Mouse (Mus musculus) midbrain, embryonic 16.5 days (tissue): Measurements from ENCODE around the gene Atf6. TPM values are rescaled to one million over a fixed set of nuclear protein-coding genes. Genes with fewer than 3 reads are reported as not detected.

Experiments used
- ATAC-seq: fragments of 200-750 bp; cut with Nextera tagmentation; 2 replicates; pipeline ENCODE4 v1.8.0; 2017; ENCODE audit warnings: moderate TSS enrichment
- H3K27ac ChIP-seq: fragments of 300-500 bp; sonication (generic); 2 replicates; pipeline ENCODE4 v1.5.1; 2014; ENCODE audit warnings: mild to moderate bottlenecking, low read length, mixed read lengths
- H3K27me3 ChIP-seq: fragments of 300-500 bp; sonication (generic); 2 replicates; pipeline ENCODE4 v1.6.1; 2014; ENCODE audit warnings: low read depth, low read length, mixed read lengths; ENCODE audit not compliant: control insufficient read depth, insufficient read depth
- H3K36me3 ChIP-seq: fragments of 300-500 bp; sonication (generic); 2 replicates; pipeline ENCODE4 v1.6.1; 2014; ENCODE audit warnings: mild to moderate bottlenecking, low read length, moderate library complexity, mixed read lengths; ENCODE audit not compliant: control insufficient read depth, insufficient read depth
- H3K4me1 ChIP-seq: fragments of 300-500 bp; sonication (generic); 2 replicates; pipeline ENCODE4 v1.6.1; 2014; ENCODE audit warnings: mild to moderate bottlenecking, low read length, mixed read lengths; ENCODE audit not compliant: control insufficient read depth, insufficient read depth
- H3K4me2 ChIP-seq: fragments of 300-500 bp; sonication (generic); 2 replicates; pipeline ENCODE4 v1.6.1; 2014; ENCODE audit warnings: mild to moderate bottlenecking, low read length, mixed read lengths
- H3K4me3 ChIP-seq: fragments of 300-500 bp; sonication (generic); 2 replicates; pipeline ENCODE4 v1.5.1; 2014; ENCODE audit warnings: low read depth, mild to moderate bottlenecking, low read length, moderate library complexity, mixed read lengths
- H3K9ac ChIP-seq: fragments of 300-500 bp; sonication (generic); 2 replicates; pipeline ENCODE4 v1.6.1; 2014; ENCODE audit warnings: low read depth, low read length, mixed read lengths
- H3K9me3 ChIP-seq: fragments of 300-500 bp; sonication (generic); replicated peaks from 2 replicates; pipeline ENCODE4 v1.6.1; 2014; ENCODE audit warnings: mild to moderate bottlenecking, low read length, mixed read lengths; ENCODE audit not compliant: control insufficient read depth, poor library complexity, severe bottlenecking
- WGBS: fragments of 180-500 bp; shearing (Covaris S2); extraction: QIAGEN DNeasy Blood & Tissue Kit; methylation state at CpG from one replicate; pipeline ENCODE4 v1.1.7; 2014; 5-methylcytosine and 5-hydroxymethylcytosine counted together
- polyA plus RNA-seq: library from polyadenylated mRNA; unstranded; fragments of >200 nt; fragmentation: Nextera tagmentation; extraction: Ambion mirVana; gene quantifications from 2 replicates; pipeline ENCODE4 v1.2.1, GENCODE M21; 2015

The Atf6 gene
- polyA plus RNA-seq, 1 experiment from 2014 or later = 8.1 TPM

DNA sequence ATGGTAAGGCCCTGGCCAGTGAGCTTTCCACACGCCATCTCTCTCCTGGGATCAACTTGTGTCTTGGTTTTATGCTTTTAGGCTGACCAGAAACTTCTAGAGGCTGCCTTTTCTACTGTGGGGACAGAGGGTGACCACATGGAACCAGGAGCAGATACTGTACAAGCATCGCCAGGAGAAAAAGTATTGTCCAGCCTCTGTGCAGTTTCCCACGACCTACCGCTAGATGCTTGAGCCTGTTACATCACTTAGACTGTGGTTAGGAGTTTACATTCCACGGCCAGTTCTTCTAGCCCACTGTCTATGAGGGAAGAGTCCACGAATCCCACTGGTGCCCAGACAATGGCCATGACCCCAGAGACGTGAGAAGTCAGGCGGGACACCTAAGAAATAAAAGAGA, 166.0 kb downstream of the Atf6 start:
- Histone ChIP-seq H3K4me1 (no peaks in the 10 kb centered on the region), H3K4me2 (no peak overlapping the region), H3K9me3 (no peaks in the 10 kb centered on the region), H3K36me3 (no peaks in the 10 kb centered on the region), H3K27me3 (no peaks in the 10 kb centered on the region), H3K27ac (no peak overlapping the region), H3K4me3 (no peak overlapping the region), H3K9ac (no peak overlapping the region)
- 84% methylated on average over 8 of the region's 8 CpGs for WGBS
- ATAC-seq = no peak

DNA sequence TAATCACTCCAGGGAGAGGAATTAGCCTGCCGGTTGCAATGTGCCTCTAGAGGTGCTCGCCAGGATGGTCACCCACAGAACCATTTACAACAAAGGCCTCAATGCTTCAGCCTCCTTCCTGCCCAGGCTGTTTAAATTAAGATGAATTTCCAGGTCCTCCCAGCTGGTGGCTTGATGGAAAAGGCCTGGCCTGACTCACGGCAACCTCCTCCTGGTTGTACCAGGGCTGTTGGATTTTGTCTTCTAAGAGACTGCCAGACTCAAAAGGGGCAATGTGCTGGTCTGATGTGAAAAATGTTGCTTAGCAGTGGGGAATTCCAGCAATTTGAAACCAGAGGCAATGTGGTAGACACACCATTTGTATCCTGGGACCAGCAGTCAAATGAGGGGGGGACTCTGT, 166.4 kb downstream of the Atf6 start:
- no peaks in the 10 kb centered on the region for H3K36me3 ChIP-seq
- ATAC-seq = no peak
- H3K27ac ChIP-seq = no peak overlapping the region
- no peaks in the 10 kb centered on the region for H3K27me3 ChIP-seq
- H3K9ac ChIP-seq = no peak overlapping the region
- WGBS = 71% methylated on average over 3 of the region's 3 CpGs
- no peak overlapping the region for H3K4me3 ChIP-seq
- no peaks in the 10 kb centered on the region for H3K9me3 ChIP-seq
- H3K4me1 ChIP-seq = no peaks in the 10 kb centered on the region
- no peak overlapping the region for H3K4me2 ChIP-seq

DNA sequence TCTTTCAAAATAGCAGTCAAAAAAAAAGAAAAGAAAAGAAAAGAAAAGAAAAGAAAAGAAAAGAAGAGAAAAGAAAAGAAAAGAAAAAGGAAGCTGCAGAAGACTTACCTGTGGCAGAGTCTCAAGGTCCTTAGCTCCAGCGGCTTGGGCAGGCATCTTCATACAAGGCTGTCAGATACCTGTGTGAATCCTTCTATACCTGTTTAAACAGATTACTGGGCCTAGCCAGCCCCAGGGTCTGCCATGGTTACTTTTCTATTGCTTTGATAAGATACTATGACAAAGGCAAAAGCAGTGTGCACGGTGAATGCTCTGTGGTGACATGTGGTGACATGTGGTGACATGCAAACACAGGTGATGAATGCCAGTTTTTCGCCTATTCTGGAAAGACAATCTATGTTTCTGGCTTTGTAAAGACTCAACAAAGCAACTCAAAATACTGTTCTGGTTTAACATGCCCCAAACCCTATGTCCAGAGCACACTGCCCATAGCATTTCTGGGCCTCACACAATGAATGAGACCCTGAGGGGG, 167.0 kb downstream of the Atf6 start:
- Histone ChIP-seq H3K27ac (no peak overlapping the region), H3K9me3 (no peaks in the 10 kb centered on the region), H3K27me3 (no peaks in the 10 kb centered on the region), H3K4me3 (no peak overlapping the region), H3K36me3 (no peaks in the 10 kb centered on the region), H3K4me2 (no peak overlapping the region), H3K4me1 (no peaks in the 10 kb centered on the region), H3K9ac (no peak overlapping the region)
- WGBS = 81% methylated on average over 3 of the region's 3 CpGs
- no peak for ATAC-seq

DNA sequence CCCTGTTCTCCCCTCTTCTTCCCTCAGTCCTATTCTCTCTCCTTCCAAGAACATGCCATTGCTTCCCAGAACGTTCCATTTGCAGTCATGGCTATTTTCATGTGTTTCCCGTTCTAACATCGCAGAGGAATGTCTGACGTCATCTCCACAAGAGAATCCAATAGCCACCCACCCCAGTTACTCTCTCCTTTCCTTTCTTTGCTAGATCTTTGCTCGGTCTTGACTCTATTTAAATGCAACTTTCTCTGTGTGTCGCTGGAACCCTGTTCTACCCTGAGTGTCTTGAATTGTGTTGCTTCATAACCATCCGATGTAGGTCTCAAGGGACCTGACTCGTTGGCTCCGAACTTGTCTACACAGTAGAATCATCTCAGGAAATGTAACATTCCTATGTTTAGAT, 168.0 kb downstream of the Atf6 start:
- H3K27me3 ChIP-seq = no peaks in the 10 kb centered on the region
- H3K4me2 ChIP-seq = no peak overlapping the region
- no peaks in the 10 kb centered on the region for H3K36me3 ChIP-seq
- WGBS = 88% methylated on average over 9 of the region's 9 CpGs
- no peaks in the 10 kb centered on the region for H3K4me1 ChIP-seq
- H3K9me3 ChIP-seq = no peaks in the 10 kb centered on the region
- ATAC-seq = no peak
- H3K27ac ChIP-seq = no peak overlapping the region
- no peak overlapping the region for H3K9ac ChIP-seq
- no peak overlapping the region for H3K4me3 ChIP-seq

DNA sequence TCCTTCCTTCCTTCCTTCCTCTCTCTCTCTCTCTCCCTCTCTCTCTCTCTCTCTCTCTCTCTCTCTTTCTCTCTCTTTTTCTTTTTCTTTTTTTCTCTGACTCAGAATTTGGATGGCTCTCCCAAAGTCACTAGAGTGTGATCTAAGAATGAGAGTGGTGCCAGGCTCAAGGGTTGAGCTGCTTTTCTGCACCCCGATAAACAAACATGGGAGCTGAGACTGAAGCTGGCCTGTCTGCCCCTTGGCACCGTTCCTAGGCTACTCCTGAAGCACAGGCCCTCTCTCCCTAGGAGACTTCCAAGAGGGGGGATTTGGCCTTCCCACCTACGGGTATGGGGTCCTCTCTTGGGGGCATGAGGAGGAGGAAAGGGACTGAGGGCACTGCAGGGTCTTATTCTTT, 168.8 kb downstream of the Atf6 start:
- Histone ChIP-seq H3K4me3 (no peak overlapping the region), H3K27ac (no peak overlapping the region), H3K4me2 (no peak overlapping the region), H3K4me1 (no peaks in the 10 kb centered on the region), H3K36me3 (no peaks in the 10 kb centered on the region), H3K9me3 (no peaks in the 10 kb centered on the region), H3K9ac (no peak overlapping the region), H3K27me3 (no peaks in the 10 kb centered on the region)
- ATAC-seq = no peak
- 81% methylated on average over 3 of the region's 3 CpGs for WGBS

DNA sequence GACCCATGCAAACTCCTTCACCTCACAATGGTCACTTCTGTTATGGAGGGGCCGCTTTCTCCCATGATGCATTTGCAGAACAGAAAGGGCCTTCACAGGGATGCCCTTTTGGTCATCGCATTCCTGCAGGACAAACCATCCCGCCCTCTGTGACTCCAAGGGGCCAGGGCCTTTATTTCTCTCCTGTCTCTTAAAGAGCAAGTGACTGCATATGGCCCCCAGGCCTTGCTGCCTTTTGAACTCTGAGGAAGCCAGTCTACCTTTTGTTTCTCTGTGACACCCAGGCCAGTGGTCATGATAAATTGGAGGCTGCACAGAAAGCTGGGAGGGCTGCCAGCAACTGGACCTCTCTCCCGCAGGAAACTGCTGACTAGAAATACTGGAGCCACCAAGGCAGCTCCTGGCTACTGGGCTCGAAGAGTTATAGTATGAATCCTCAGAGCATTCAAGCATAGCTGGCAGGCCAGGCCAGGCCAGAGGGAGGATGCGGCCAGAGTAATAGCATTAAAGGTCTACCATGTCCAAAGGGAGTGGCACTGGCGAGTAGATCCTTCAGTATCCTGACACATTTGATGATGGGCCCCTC, 169.7 kb downstream of the Atf6 start:
- H3K9me3 ChIP-seq = no peaks in the 10 kb centered on the region
- no peaks in the 10 kb centered on the region for H3K36me3 ChIP-seq
- no peak overlapping the region for H3K9ac ChIP-seq
- H3K4me3 ChIP-seq = no peak overlapping the region
- no peak overlapping the region for H3K27ac ChIP-seq
- no peak for ATAC-seq
- H3K27me3 ChIP-seq = no peaks in the 10 kb centered on the region
- WGBS = 87% methylated on average over 7 of the region's 7 CpGs
- no peaks in the 10 kb centered on the region for H3K4me1 ChIP-seq
- no peak overlapping the region for H3K4me2 ChIP-seq

DNA sequence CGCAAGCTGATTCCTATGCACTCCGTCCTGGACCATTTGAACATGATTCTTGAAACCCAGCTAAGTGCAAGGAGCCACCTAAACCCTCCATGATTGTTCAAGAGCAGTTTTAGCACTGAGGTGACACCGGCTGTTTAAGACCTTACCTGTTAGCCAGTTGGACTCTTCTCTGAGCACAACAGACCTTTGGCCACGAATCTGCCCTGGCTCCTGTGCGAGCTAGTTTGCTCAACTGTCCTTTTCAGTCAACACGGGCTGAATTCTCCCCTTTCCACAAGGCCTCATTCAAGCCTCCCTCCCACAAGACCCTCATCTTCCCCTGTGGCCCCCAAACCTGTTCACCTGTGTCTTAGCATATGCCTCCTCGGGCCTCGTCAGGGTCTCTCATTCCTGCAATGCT, 170.6 kb downstream of the Atf6 start:
- no peaks in the 10 kb centered on the region for H3K4me1 ChIP-seq
- H3K27me3 ChIP-seq = no peaks in the 10 kb centered on the region
- H3K9me3 ChIP-seq = no peaks in the 10 kb centered on the region
- no peak overlapping the region for H3K27ac ChIP-seq
- WGBS = 95% methylated on average over 8 of the region's 8 CpGs
- no peak overlapping the region for H3K9ac ChIP-seq
- H3K36me3 ChIP-seq = no peaks in the 10 kb centered on the region
- ATAC-seq = no peak
- no peak overlapping the region for H3K4me3 ChIP-seq
- H3K4me2 ChIP-seq = no peak overlapping the region

DNA sequence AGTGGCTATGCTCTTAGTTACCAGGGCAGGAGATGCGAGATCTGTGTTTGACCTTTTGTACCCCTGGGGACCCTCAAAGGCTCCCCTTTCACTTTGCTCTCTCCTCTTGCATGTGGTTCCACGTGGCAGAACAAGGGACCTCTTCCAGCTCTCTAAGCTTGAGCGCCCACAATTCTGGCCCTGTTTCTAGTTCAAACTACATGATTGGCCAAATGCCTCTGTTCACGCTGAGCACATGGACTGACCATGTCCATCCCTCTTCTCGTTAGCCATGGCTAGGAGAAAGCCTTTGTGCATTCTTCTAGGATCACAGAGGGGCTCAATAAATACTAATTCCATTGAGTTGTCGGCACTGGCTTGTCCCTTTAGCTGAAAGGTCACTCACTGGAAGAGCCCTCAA, 172.2 kb downstream of the Atf6 start:
- Histone ChIP-seq H3K27ac (no peak overlapping the region), H3K9ac (no peak overlapping the region), H3K27me3 (no peaks in the 10 kb centered on the region), H3K4me3 (no peak overlapping the region), H3K36me3 (no peaks in the 10 kb centered on the region), H3K4me1 (no peaks in the 10 kb centered on the region), H3K4me2 (no peak overlapping the region), H3K9me3 (no peaks in the 10 kb centered on the region)
- ATAC-seq = no peak
- WGBS = 51% methylated on average over 6 of the region's 6 CpGs

DNA sequence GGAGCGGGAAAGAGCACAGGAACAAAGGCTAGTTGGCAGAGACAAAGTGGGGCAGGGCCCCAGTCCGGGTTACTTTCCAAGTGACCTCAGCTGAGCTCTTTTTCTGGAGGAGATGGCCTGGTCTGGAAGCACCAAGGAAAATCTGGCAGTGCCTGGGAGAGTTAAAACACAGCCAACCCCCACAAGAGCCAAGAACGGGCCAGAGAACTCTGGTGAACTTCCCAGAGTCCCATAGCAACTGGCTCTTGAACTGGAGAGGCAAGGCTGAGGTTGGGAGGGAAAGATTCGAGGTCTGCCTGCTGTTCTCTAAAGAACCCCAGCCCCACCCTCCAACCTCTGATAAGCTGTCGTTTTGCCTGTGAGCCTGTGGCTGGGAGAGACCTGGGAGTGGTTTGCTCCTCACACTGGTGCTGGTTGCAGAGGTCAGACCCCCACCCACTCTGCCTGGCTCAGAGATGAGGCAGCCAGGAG, 172.7 kb downstream of the Atf6 start:
- Histone ChIP-seq H3K27ac (no peak overlapping the region), H3K9ac (no peak overlapping the region), H3K4me1 (no peaks in the 10 kb centered on the region), H3K9me3 (no peaks in the 10 kb centered on the region), H3K4me2 (no peak overlapping the region), H3K27me3 (no peaks in the 10 kb centered on the region), H3K4me3 (no peak overlapping the region), H3K36me3 (no peaks in the 10 kb centered on the region)
- WGBS = 65% methylated on average over 5 of the region's 5 CpGs
- ATAC-seq = no peak
